Mouse (Mus musculus) erythroblast, embryonic 14.5 days (primary cell): Measurements from ENCODE around the gene Exoc3l.

ENCODE experiments used
- GATA1 ChIP-seq: IDR thresholded peaks from 2 replicates; pipeline ENCODE4 v1.6.1; 2012; ENCODE audit warnings: low read length, inconsistent platforms, mixed read lengths
- TAL1 ChIP-seq: IDR thresholded peaks from 3 replicates; pipeline ENCODE4 v1.6.1; 2012; ENCODE audit warnings: low read length, inconsistent platforms, mixed read lengths

DNA sequence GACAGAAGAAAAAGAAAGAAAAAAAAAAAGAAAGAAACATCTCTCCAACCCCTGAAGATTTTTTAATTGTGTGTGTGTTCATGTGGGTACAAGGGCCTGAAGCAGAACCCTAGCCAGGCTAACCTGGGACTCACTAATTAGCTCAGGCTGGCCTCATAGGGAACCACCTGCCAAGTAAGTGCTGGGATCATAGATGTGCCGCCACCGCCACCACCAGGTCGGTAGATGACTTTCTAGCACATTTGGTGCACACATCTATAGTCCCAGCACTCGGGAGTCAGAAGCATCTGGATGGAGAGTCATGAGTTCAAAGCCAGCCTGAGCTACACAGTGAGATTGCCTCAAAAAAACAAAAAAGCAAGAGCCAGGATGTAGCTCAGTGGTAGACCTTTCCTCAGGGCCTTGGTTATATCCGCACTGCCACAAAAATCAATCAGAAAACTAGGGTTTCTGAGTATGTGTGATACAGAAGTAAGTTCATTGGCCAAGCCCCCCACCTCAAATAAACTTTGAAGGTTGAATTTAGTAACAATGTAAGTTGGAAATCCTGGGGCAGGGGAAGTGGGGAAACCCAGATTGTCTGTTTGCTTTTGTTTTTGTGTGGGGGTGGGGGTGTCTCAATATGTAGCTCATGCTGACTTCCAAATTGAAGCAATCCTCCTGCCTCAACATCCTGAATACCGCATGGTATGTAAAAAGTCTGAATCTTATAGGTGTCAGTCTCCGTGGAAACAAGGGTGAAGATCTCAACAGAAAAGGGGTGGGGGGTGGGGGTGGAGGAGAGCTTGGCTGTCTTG, 38.4 kb downstream of the Exoc3l start:
- TF ChIP-seq TAL1 = no peak
- TF ChIP-seq GATA1 = no peak
